Mouse (Mus musculus): ENCODE data around the gene Cntnap5b. TPM values are rescaled to one million over a fixed set of nuclear protein-coding genes. Genes with fewer than 3 reads are reported as not detected.

Gene Cntnap5b
- total and polyA plus RNA-seq, 3 experiments = 0.10 to 1.8 TPM; not detected in 1

GRCm38 (mm10) chr1:100171566-100171965 lies 399.0 kb downstream of the Cntnap5b start:
- no peak for DNase-seq

GRCm38 (mm10) chr1:100180050-100180449 lies 407.5 kb downstream of the Cntnap5b start:
- no peak for DNase-seq

- DNase-seq = peak; percentile 10
Measured at GRCm38 (mm10) chr1:100231980-100232608, 459.5 kb downstream of the Cntnap5b start.

GRCm38 (mm10) chr1:100251964-100252363 lies 479.4 kb downstream of the Cntnap5b start:
- no peak for DNase-seq

- no peak for DNase-seq
Measured at GRCm38 (mm10) chr1:100310687-100311086, 538.1 kb downstream of the Cntnap5b start.

DNA sequence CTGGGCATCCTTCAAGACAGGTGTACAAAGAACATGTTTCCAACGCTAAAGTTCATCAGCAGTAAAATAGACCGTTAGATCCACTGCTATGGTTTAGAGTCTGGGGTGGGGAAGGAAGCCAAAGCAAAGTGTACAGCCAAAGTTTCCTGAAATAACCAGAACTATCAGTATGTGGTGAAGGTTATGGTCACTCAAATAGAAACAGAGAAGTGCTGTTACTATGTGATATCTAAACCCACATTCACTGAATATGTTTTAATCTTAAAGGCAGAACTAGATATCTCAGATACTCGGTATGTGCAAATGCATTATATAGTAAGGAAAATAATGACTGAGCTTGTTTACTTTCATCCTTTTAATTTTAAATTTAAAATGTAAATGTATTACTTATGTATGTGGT lies 558.5 kb downstream of the Cntnap5b start:
- DNase-seq = no peak

GRCm38 (mm10) chr1:100369415-100370113 lies 597.0 kb downstream of the Cntnap5b start:
- no peak for DNase-seq

DNA sequence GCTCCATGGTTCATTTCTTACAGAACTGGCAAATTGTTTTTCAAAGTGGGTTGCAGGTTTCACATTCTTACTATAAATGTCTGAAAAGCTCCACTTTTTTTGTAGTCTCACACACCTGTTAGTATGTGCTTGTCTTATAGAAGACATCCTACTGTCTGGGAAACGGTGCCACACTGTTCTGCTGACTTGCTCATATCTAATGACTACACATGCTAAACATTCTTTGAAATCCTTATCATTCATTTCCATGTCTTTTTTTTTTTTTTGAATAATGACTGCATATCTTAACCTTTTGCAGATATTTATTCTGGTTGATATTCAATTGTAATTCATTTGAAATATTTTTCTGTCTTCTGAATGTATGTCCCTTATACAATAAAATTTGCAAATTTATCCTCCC lies 613.7 kb downstream of the Cntnap5b start:
- DNase-seq = no peak

GRCm38 (mm10) chr1:100394034-100394433 lies 621.5 kb downstream of the Cntnap5b start:
- no peak for DNase-seq

GRCm38 (mm10) chr1:100416658-100417224 lies 644.2 kb downstream of the Cntnap5b start:
- no peak for DNase-seq

DNA sequence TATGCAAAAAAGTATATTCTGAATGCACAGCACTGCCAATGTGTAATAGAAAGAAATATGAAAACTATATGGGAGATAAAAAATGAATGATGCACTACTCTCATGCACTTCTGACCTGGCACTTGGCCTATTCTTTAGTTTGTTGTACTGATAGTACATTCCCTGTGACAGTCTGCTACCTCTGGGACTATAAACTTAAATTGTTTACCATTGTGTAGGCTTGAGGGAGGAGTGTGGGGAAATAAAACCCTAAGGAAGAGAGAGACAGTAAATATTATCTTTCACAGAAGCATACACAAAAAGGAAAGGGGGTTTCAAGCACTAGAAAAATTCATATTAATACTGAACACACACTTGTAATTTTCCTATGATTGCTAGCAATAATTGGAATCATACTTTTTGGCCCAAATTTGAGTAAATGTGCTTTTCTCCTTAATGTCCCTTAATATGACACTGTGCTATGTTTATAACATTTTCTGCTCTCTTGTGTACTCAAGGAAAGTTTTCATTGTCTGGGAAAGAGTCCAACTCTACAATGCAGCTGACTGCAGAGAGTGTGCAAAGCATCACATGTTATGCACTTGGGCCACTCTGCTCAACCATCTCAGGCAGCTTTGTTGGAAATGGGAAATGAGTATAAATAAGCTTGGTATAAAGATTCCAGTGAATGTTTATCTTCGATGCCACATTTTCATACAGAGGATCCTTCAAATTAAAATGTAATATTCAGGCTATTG lies 657.6 kb downstream of the Cntnap5b start:
- no peak for DNase-seq

DNA sequence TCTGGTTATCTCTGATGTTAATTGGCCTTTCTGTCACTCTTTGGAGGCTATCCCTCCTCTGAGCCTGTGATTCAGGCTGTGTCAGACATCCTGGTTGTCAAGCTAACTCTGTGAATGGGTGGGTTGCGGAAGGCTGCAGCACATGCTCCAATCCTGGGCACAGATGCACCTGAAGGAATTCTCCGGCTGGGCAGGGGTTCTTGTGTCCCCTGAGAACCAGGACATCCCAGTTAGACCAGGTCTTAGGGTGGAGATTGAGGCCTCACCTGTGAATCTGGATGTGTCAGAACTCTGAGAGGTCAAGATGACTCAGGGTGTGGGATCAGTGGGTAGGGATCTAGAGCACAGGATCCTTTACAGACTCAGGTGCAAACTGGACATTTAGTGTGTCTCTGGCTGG lies 691.3 kb downstream of the Cntnap5b start:
- no peak for DNase-seq

- DNase-seq = no peak
Measured at GRCm38 (mm10) chr1:100465226-100465625, 692.7 kb downstream of the Cntnap5b start.

- no peak for DNase-seq
Measured at GRCm38 (mm10) chr1:100467595-100467994, 695.0 kb downstream of the Cntnap5b start.

GRCm38 (mm10) chr1:100509866-100510265 lies 737.3 kb downstream of the Cntnap5b start:
- DNase-seq = no peak

All from adrenal gland, adult 2 months (tissue).